Mouse (Mus musculus): ENCODE measurements around the gene Gm5134. TPM values are rescaled to one million over a fixed set of nuclear protein-coding genes. Genes with fewer than 3 reads are reported as not detected.

The Gm5134 gene
- polyA plus RNA-seq, 1 experiment from 2014 or later, result not detected

DNA sequence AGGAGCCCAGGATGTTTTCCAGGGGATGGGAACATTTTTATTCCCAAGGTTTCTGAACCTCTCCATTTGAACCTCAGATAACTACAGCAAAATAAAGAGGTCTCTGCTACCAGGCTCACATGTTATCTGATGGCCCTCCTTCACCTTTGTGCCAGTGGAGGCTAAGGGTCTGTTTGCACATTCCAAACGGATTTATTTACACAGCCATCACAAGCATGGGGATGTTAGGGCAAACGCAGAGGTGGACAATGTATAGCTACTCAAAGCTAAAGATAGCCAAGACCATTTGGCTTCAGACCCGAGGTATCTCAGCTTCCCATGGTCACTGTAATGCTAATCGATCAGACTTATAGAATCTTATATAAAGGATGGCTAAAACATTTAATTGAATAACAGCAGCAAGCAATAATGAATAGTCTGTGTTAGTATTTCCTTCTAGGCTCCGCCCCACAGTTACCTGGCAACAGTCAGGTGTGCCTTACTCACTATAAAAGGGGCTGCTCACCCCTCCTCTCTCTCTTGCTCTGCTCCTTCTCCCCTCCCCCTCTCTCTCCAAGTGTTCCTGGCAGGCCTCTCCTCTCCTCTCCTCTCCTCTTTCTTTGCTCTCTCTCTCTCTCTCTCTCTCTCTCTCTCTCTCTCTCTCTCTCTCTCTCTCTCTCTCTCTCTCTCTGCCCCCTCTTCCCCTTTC lies 93.0 kb downstream of the Gm5134 start:
- WGBS, result 50% methylated on average over 5 of the region's 5 CpGs
- H3K4me3 ChIP-seq (ENCODE audit: low read depth, low read length), result no peak overlapping the region
- DNase-seq (ENCODE audit: low spot score) (no peak), ATAC-seq (no peak)
- H3K4me1 ChIP-seq (ENCODE audit: control insufficient read depth, insufficient read depth, low read length), result no peaks in the 10 kb centered on the region
- no peak overlapping the region for H3K4me2 ChIP-seq (ENCODE audit: low read length)
- no peaks in the 10 kb centered on the region for H3K27me3 ChIP-seq (replicated peaks; ENCODE audit: control insufficient read depth, insufficient read depth, low read length)
- H3K9ac ChIP-seq (ENCODE audit: low read length), result no peak overlapping the region
- peaks cover 13% of the 10 kb centered on the region for H3K36me3 ChIP-seq (ENCODE audit: control insufficient read depth, insufficient read depth, low read length)
- H3K9me3 ChIP-seq (replicated peaks; ENCODE audit: control insufficient read depth, low read length), result no peaks in the 10 kb centered on the region
- no peak overlapping the region for H3K27ac ChIP-seq (ENCODE audit: low read depth, low read length)

GRCm38 (mm10) chr10:76048967-76049366 lies 94.7 kb downstream of the Gm5134 start:
- no peak for ATAC-seq
- H3K4me2 ChIP-seq (ENCODE audit: low read length), result no peak overlapping the region
- WGBS, result 67% methylated on average over 6 of the region's 6 CpGs

DNA sequence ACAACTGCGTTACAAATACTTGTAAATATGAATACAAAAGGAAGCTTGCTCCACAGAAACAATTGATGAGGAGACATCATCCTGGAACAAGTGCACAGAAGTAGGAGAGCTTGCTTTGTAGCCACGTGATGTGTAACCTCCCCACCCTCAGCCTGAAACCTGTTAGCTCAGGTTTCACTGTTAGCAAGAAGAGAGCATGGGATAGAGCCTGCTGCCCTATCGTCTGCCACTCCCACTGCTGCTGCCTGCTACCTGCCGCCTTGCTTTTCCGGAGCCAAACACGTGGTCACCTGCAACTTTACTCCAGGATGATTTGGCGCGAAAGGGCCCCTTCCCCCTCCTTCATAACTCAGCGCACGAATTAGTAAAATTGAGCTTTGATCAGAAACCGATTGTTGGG lies 97.5 kb downstream of the Gm5134 start:
- no peak overlapping the region for H3K27ac ChIP-seq (ENCODE audit: low read depth, low read length)
- no peak overlapping the region for H3K9ac ChIP-seq (ENCODE audit: low read length)
- no peaks in the 10 kb centered on the region for H3K4me1 ChIP-seq (ENCODE audit: control insufficient read depth, insufficient read depth, low read length)
- no peaks in the 10 kb centered on the region for H3K9me3 ChIP-seq (replicated peaks; ENCODE audit: control insufficient read depth, low read length)
- no peak overlapping the region for H3K4me2 ChIP-seq (ENCODE audit: low read length)
- H3K36me3 ChIP-seq (ENCODE audit: control insufficient read depth, insufficient read depth, low read length), result no peaks in the 10 kb centered on the region
- no peaks in the 10 kb centered on the region for H3K27me3 ChIP-seq (replicated peaks; ENCODE audit: control insufficient read depth, insufficient read depth, low read length)
- no peak for DNase-seq (ENCODE audit: low spot score)
- no peak for ATAC-seq
- 86% methylated on average over 11 of the region's 11 CpGs for WGBS
- no peak overlapping the region for H3K4me3 ChIP-seq (ENCODE audit: low read depth, low read length)

More at GRCm38 (mm10) chr10:76048967-76049366, 94.7 kb downstream of the Gm5134 start:
- Histone ChIP-seq H3K9me3 (replicated peaks; ENCODE audit: control insufficient read depth, low read length) (no peaks in the 10 kb centered on the region), H3K4me1 (ENCODE audit: control insufficient read depth, insufficient read depth, low read length) (no peaks in the 10 kb centered on the region), H3K27ac (ENCODE audit: low read depth, low read length) (no peak overlapping the region), H3K9ac (ENCODE audit: low read length) (no peak overlapping the region), H3K4me3 (ENCODE audit: low read depth, low read length) (no peak overlapping the region), H3K27me3 (replicated peaks; ENCODE audit: control insufficient read depth, insufficient read depth, low read length) (no peaks in the 10 kb centered on the region), H3K36me3 (ENCODE audit: control insufficient read depth, insufficient read depth, low read length) (peaks cover 6% of the 10 kb centered on the region; the same call in 1 of the 2 replicates)
- DNase-seq (ENCODE audit: low spot score), result no peak

Small RNAs within 50 kb of the gene (microRNA-seq; reads per million reads assigned to microRNA genes)
- gene Mir6409, result not detected

Other genes with a start within 250 kb of the Gm5134 start
- gene Cabin1, start 190.2 kb upstream of the Gm5134 start, polyA plus RNA-seq (2014; fragmentation: Nextera tagmentation; extraction: Ambion mirVana), result 32.0 and 40.5 TPM in 2 replicates
- 65.1 and 79.7 TPM in 2 replicates for gene Ddt, start 181.1 kb upstream of the Gm5134 start, polyA plus RNA-seq (2014; fragmentation: Nextera tagmentation; extraction: Ambion mirVana)
- 0.34 TPM in 1 of 2 replicates, not detected in the other for gene Gm20441, start 173.6 kb upstream of the Gm5134 start, polyA plus RNA-seq (2014; fragmentation: Nextera tagmentation; extraction: Ambion mirVana)
- 0.67 and 1.2 TPM in 2 replicates for gene Gstt3, start 173.1 kb upstream of the Gm5134 start, polyA plus RNA-seq (2014; fragmentation: Nextera tagmentation; extraction: Ambion mirVana)
- gene Gstt1, start 155.9 kb upstream of the Gm5134 start, polyA plus RNA-seq (2014; fragmentation: Nextera tagmentation; extraction: Ambion mirVana), result 11.5 and 13.0 TPM in 2 replicates
- not detected in 2 replicates for gene Gstt4, start 132.0 kb upstream of the Gm5134 start, polyA plus RNA-seq (2014; fragmentation: Nextera tagmentation; extraction: Ambion mirVana)
- 4.1 and 6.0 TPM in 2 replicates for gene Gstt2, start 117.1 kb upstream of the Gm5134 start, polyA plus RNA-seq (2014; fragmentation: Nextera tagmentation; extraction: Ambion mirVana)
- 1,715 and 2,306 TPM in 2 replicates for gene Mif, start 94.3 kb upstream of the Gm5134 start, polyA plus RNA-seq (2014; fragmentation: Nextera tagmentation; extraction: Ambion mirVana)
- 1.6 and 1.7 TPM in 2 replicates for gene Derl3, start 61.1 kb upstream of the Gm5134 start, polyA plus RNA-seq (2014; fragmentation: Nextera tagmentation; extraction: Ambion mirVana)
- gene Smarcb1, start 32.9 kb upstream of the Gm5134 start, polyA plus RNA-seq (2014; fragmentation: Nextera tagmentation; extraction: Ambion mirVana), result 253 and 292 TPM in 2 replicates
- 32.7 TPM in 2 replicates for gene Chchd10, start 21.4 kb upstream of the Gm5134 start, polyA plus RNA-seq (2014; fragmentation: Nextera tagmentation; extraction: Ambion mirVana)
- gene Mmp11, start 18.0 kb upstream of the Gm5134 start, polyA plus RNA-seq (2014; fragmentation: Nextera tagmentation; extraction: Ambion mirVana), result 19.4 and 25.1 TPM in 2 replicates
- gene Gm867, start 13.8 kb upstream of the Gm5134 start, polyA plus RNA-seq (2014; fragmentation: Nextera tagmentation; extraction: Ambion mirVana), result not detected in 2 replicates
- 0.63 TPM in 1 of 2 replicates, not detected in the other for gene Vpreb3, start 11.5 kb upstream of the Gm5134 start, polyA plus RNA-seq (2014; fragmentation: Nextera tagmentation; extraction: Ambion mirVana)
- 11.7 and 12.2 TPM in 2 replicates for gene Zfp280b, start 78.1 kb downstream of the Gm5134 start, polyA plus RNA-seq (2014; fragmentation: Nextera tagmentation; extraction: Ambion mirVana)
- gene Slc5a4b, start 156.4 kb downstream of the Gm5134 start, polyA plus RNA-seq (2014; fragmentation: Nextera tagmentation; extraction: Ambion mirVana), result not detected in 2 replicates
- gene Slc5a4a, start 192.9 kb downstream of the Gm5134 start, polyA plus RNA-seq (2014; fragmentation: Nextera tagmentation; extraction: Ambion mirVana), result not detected in 2 replicates

Measured in forebrain, embryonic 14.5 days (tissue).